Mouse (Mus musculus) kidney, postnatal 25 days (tissue): ENCODE results near the gene Herc1.
"Not testable (repeated sequence)": the region's sequence is repeated elsewhere in the genome, so short reads cannot be mapped to it uniquely, and the experiment has no call there.

Experiments used
- DNase-seq, 2 experiments: peaks; one replicate each; pipeline ENCODE4 v3.0.0; 2021; ENCODE audit warnings: mixed read lengths in 2 of 2

Gene Herc1

GRCm38 (mm10) chr9:66349144-66349859 lies 948 bp upstream of the Herc1 start:
- no peak for DNase-seq

GRCm38 (mm10) chr9:66350788-66351430 lies 659 bp downstream of the Herc1 start:
- DNase-seq = peak in 1 of 2 experiments; percentile 5

- no peak for DNase-seq
Observed at GRCm38 (mm10) chr9:66352704-66353103, 2.5 kb downstream of the Herc1 start.

- DNase-seq = no peak
Observed at GRCm38 (mm10) chr9:66359135-66359534, 8.9 kb downstream of the Herc1 start.

GRCm38 (mm10) chr9:66360143-66360690 lies 10.0 kb downstream of the Herc1 start:
- DNase-seq = peak; percentile 9 to 43

GRCm38 (mm10) chr9:66368890-66369433 lies 18.7 kb downstream of the Herc1 start:
- DNase-seq = no peak

- no peak for DNase-seq
Observed at GRCm38 (mm10) chr9:66370334-66370733, 20.1 kb downstream of the Herc1 start.

GRCm38 (mm10) chr9:66370847-66371246 lies 20.6 kb downstream of the Herc1 start:
- DNase-seq = no peak

- no peak for DNase-seq
Observed at GRCm38 (mm10) chr9:66373432-66373831, 23.2 kb downstream of the Herc1 start.

GRCm38 (mm10) chr9:66374495-66375478 lies 24.5 kb downstream of the Herc1 start:
- no peak for DNase-seq

- DNase-seq = no peak
Observed at GRCm38 (mm10) chr9:66383417-66383816, 33.2 kb downstream of the Herc1 start.

GRCm38 (mm10) chr9:66390338-66390737 lies 40.1 kb downstream of the Herc1 start:
- DNase-seq = not testable (repeated sequence)

- no peak for DNase-seq
Observed at GRCm38 (mm10) chr9:66393304-66393703, 43.1 kb downstream of the Herc1 start.

GRCm38 (mm10) chr9:66423492-66423891 lies 73.2 kb downstream of the Herc1 start:
- DNase-seq = no peak

GRCm38 (mm10) chr9:66440007-66440406 lies 89.8 kb downstream of the Herc1 start:
- DNase-seq = peak; percentile 20 to 42

GRCm38 (mm10) chr9:66448253-66448652 lies 98.0 kb downstream of the Herc1 start:
- DNase-seq = peak; percentile 16 to 41

- DNase-seq = peak in 1 of 2 experiments; percentile 22
Observed at GRCm38 (mm10) chr9:66465087-66465486, 114.8 kb downstream of the Herc1 start.

- DNase-seq = no peak
Observed at GRCm38 (mm10) chr9:66477785-66478184, 127.5 kb downstream of the Herc1 start.

- no peak for DNase-seq
Observed at GRCm38 (mm10) chr9:66483429-66483828, 133.2 kb downstream of the Herc1 start.

- DNase-seq = no peak
Observed at GRCm38 (mm10) chr9:66488786-66489185, 138.5 kb downstream of the Herc1 start.

- no peak for DNase-seq
Observed at GRCm38 (mm10) chr9:66492361-66492760, 142.1 kb downstream of the Herc1 start.

- DNase-seq = no peak
Observed at GRCm38 (mm10) chr9:66493992-66494391, 143.7 kb downstream of the Herc1 start.

GRCm38 (mm10) chr9:66501248-66501647 lies 151.0 kb downstream of the Herc1 start:
- no peak for DNase-seq
